Mouse (Mus musculus) CH12.LX (cell line): ENCODE data around the gene Gm17304.

Source experiments
- CTCF ChIP-seq, 2 experiments: IDR thresholded peaks in 1 of 2; conservative IDR thresholded peaks in 1 of 2; 2 replicates each; pipeline ENCODE4 v1.5.1; 2011 to 2012; ENCODE audit warnings: low read depth in 2 of 2, low read length in 2 of 2, improper control_type of control experiment in 1 of 2, inconsistent platforms in 1 of 2, mild to moderate bottlenecking in 1 of 2, moderate library complexity in 1 of 2
- ELF1 ChIP-seq: IDR thresholded peaks from 2 replicates; pipeline ENCODE4 v1.6.1; 2014; ENCODE audit warnings: low read depth, mild to moderate bottlenecking, inconsistent platforms, low read length, improper control_type of control experiment
- GABPA ChIP-seq: IDR thresholded peaks from 2 replicates; pipeline ENCODE4 v1.6.1; 2012; ENCODE audit warnings: low read depth, low read length, improper control_type of control experiment, inconsistent platforms; ENCODE audit not compliant: insufficient replicate concordance
- KAT2A ChIP-seq: IDR thresholded peaks from 2 replicates; pipeline ENCODE4 v1.6.1; 2012; ENCODE audit warnings: low read length, improper control_type of control experiment, inconsistent platforms; ENCODE audit not compliant: insufficient replicate concordance
- MAFK ChIP-seq: IDR thresholded peaks from 2 replicates; pipeline ENCODE4 v1.6.1; 2011; ENCODE audit warnings: low read length, improper control_type of control experiment; ENCODE audit not compliant: insufficient replicate concordance
- MXI1 ChIP-seq: IDR thresholded peaks from 2 replicates; pipeline ENCODE4 v1.6.1; 2011; ENCODE audit warnings: mild to moderate bottlenecking, low read depth, low read length, improper control_type of control experiment
- MYC ChIP-seq: IDR thresholded peaks from 2 replicates; pipeline ENCODE4 v1.6.1; 2011; ENCODE audit warnings: low read depth, mild to moderate bottlenecking, improper control_type of control experiment, low read length
- NELFE ChIP-seq: IDR thresholded peaks from 2 replicates; pipeline ENCODE4 v1.6.1; 2011; ENCODE audit warnings: low read depth, low read length, improper control_type of control experiment
- POLR2A ChIP-seq: IDR thresholded peaks from 2 replicates; pipeline ENCODE4 v1.6.1; 2011; ENCODE audit warnings: low read depth, mild to moderate bottlenecking, improper control_type of control experiment, low read length
- TBP ChIP-seq: conservative IDR thresholded peaks from 2 replicates; pipeline ENCODE4 v1.6.1; 2011; ENCODE audit warnings: low read depth, low read length, improper control_type of control experiment
- UBTF ChIP-seq: IDR thresholded peaks from 2 replicates; pipeline ENCODE4 v1.6.1; 2012; ENCODE audit warnings: low read depth, mild to moderate bottlenecking, inconsistent platforms, low read length, improper control_type of control experiment, moderate library complexity
- ZKSCAN1 ChIP-seq: IDR thresholded peaks from 2 replicates; pipeline ENCODE4 v1.6.1; 2012; ENCODE audit warnings: low read depth, inconsistent platforms, low read length, improper control_type of control experiment, borderline replicate concordance
- ZMIZ1 ChIP-seq: IDR thresholded peaks from 2 replicates; pipeline ENCODE4 v1.6.1; 2012; ENCODE audit warnings: low read depth, mild to moderate bottlenecking, inconsistent platforms, low read length, improper control_type of control experiment

DNA sequence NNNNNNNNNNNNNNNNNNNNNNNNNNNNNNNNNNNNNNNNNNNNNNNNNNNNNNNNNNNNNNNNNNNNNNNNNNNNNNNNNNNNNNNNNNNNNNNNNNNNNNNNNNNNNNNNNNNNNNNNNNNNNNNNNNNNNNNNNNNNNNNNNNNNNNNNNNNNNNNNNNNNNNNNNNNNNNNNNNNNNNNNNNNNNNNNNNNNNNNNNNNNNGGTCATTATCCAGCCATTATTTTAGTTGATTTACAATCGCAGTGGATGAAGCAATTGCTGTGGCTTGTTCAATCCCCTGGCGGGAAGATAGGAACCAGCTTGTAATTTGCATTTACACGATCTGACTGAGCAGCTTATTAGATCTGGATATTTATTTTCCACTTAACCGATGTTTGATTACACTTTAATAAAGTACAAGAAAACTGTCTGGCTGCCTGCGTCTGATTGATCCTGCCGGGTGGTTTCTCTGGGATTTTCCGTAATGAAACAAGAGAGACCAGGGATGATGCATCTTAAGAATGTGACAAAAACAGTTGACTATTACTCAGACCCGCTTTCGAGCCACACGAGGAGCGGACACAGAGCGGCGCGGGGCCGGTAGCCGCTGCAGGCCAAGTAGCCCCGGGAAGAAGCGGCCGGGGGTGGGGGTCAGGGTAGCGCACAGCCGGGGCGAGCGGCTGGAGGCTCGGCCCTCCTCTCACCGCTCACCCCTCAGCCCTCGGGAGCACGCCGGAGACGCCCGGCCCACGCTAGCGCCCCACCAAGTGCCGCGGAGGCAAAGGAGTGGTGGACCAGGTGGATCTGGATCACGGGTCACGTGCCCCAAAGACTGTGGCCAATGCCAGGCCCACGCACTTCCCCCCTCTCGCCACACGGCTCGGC lies 48.0 kb upstream of the Gm17304 start:
- TF ChIP-seq ZKSCAN1 (no peak), POLR2A (no peak), CTCF (conservative IDR thresholded peaks at IDR 0.05 in 1 of 2, IDR thresholded peaks at IDR 0.05 in 1 of 2; ENCODE audit: low read depth in 2 of 2, low read length in 2 of 2) (no peak), ELF1 (no peak), UBTF (no peak), NELFE (no peak), MYC (no peak), ZMIZ1 (no peak), GABPA (no peak), TBP (no peak), MXI1 (no peak), MAFK (no peak), KAT2A (no peak)
